Mouse (Mus musculus): ENCODE results near the gene Kctd14. TPM values are rescaled to one million over a fixed set of nuclear protein-coding genes. Genes with fewer than 3 reads are reported as not detected.
A peak's percentile ranks its signal among the peaks of the same experiment; 100 is the strongest.

The Kctd14 gene
- polyA plus RNA-seq, 1 experiment from 2014 or later, result 1.2 TPM

DNA sequence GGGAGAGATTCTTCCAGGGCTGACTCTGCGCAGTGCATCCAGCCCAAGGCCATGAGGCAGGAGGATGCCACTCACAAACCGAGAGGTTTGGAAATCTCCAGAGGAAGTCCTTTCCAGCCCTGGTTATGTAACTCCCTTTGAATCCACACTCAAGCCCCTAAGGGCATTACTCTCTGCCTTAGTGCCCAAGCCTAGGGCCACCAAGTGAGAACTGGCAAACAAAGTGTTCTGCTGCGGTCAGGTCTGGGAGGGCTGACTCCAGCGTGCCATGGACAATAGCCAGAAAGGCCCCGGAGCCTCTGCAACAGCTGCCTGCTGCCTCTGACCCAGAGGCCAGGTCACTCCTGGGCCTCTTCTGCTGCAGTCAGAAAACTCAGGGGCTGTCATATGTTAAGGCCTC, 32.4 kb upstream of the Kctd14 start:
- no peaks in the 10 kb centered on the region; the same call in 1 of the 2 replicates for H3K4me1 ChIP-seq (ENCODE audit: insufficient read depth, low read length)
- ATAC-seq (ENCODE audit: low FRiP score, low TSS enrichment), result no peak
- H3K36me3 ChIP-seq (ENCODE audit: insufficient read depth, low read length), result no peaks in the 10 kb centered on the region
- no peak overlapping the region for H3K4me3 ChIP-seq (ENCODE audit: low read length)
- no peak overlapping the region for H3K4me2 ChIP-seq (replicated peaks; ENCODE audit: low read depth, low read length)
- WGBS, result 75% methylated on average over 5 of the region's 5 CpGs
- H3K27ac ChIP-seq (ENCODE audit: low read length), result no peak overlapping the region
- no peak overlapping the region for H3K9ac ChIP-seq (replicated peaks; ENCODE audit: low read length)
- no peaks in the 10 kb centered on the region for H3K9me3 ChIP-seq (ENCODE audit: low read length)
- H3K27me3 ChIP-seq (ENCODE audit: insufficient read depth, low read length), result no peaks in the 10 kb centered on the region

DNA sequence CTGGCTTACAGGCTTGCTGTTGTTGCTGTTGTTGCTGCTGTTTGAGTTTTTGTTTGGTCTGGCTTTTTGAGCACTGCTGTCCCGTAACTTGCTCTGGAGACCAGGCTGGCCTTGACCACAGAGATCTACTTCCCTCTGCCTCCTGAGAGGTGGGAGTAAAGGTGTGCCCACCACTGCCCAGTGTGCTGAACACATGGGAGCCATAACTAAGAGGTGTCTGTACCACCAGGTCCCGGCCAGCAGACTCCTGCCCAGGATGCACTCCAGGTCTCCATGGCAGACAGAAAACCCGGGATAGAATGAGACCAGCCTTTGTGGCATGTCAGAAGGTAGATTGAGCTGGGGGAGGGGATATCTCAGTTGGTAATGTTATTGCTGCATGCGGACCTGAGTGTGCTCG, 32.0 kb upstream of the Kctd14 start:
- H3K4me3 ChIP-seq (ENCODE audit: low read length), result no peak overlapping the region
- H3K27me3 ChIP-seq (ENCODE audit: insufficient read depth, low read length), result no peaks in the 10 kb centered on the region
- no peaks in the 10 kb centered on the region for H3K36me3 ChIP-seq (ENCODE audit: insufficient read depth, low read length)
- no peak overlapping the region for H3K9ac ChIP-seq (replicated peaks; ENCODE audit: low read length)
- ATAC-seq (ENCODE audit: low FRiP score, low TSS enrichment), result no peak
- H3K4me2 ChIP-seq (replicated peaks; ENCODE audit: low read depth, low read length), result no peak overlapping the region
- 86% methylated on average over 5 of the region's 5 CpGs for WGBS
- H3K9me3 ChIP-seq (ENCODE audit: low read length), result no peaks in the 10 kb centered on the region
- H3K4me1 ChIP-seq (ENCODE audit: insufficient read depth, low read length), result no peaks in the 10 kb centered on the region; the same call in 1 of the 2 replicates
- H3K27ac ChIP-seq (ENCODE audit: low read length), result no peak overlapping the region

DNA sequence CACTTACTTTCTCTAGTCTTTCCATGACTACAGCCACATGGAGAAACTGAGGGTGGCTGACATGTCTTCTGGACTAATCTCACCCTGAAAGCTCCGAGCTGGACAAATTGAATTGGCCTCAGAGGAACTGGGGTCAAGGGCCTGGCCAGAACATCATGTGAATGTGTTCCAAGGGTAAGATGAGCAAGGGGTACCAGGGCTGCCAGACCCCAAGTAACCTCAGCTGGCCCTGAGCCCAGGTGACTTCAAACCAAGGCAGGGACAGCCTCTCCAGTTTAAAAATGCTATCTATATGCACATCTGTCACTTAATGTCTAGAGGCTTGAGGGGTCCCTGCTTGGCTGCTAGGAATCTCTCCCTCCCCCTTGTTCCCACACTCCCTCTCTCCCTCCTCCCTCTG, 30.7 kb upstream of the Kctd14 start:
- H3K27me3 ChIP-seq (ENCODE audit: insufficient read depth, low read length), result no peaks in the 10 kb centered on the region
- WGBS, result 44% methylated on average over 1 of the region's 1 CpGs
- no peaks in the 10 kb centered on the region; the same call in 1 of the 2 replicates for H3K4me1 ChIP-seq (ENCODE audit: insufficient read depth, low read length)
- no peaks in the 10 kb centered on the region for H3K9me3 ChIP-seq (ENCODE audit: low read length)
- no peak overlapping the region for H3K4me2 ChIP-seq (replicated peaks; ENCODE audit: low read depth, low read length)
- no peak overlapping the region for H3K4me3 ChIP-seq (ENCODE audit: low read length)
- H3K36me3 ChIP-seq (ENCODE audit: insufficient read depth, low read length), result no peaks in the 10 kb centered on the region
- ATAC-seq (ENCODE audit: low FRiP score, low TSS enrichment), result no peak
- no peak overlapping the region for H3K9ac ChIP-seq (replicated peaks; ENCODE audit: low read length)
- no peak overlapping the region for H3K27ac ChIP-seq (ENCODE audit: low read length)

DNA sequence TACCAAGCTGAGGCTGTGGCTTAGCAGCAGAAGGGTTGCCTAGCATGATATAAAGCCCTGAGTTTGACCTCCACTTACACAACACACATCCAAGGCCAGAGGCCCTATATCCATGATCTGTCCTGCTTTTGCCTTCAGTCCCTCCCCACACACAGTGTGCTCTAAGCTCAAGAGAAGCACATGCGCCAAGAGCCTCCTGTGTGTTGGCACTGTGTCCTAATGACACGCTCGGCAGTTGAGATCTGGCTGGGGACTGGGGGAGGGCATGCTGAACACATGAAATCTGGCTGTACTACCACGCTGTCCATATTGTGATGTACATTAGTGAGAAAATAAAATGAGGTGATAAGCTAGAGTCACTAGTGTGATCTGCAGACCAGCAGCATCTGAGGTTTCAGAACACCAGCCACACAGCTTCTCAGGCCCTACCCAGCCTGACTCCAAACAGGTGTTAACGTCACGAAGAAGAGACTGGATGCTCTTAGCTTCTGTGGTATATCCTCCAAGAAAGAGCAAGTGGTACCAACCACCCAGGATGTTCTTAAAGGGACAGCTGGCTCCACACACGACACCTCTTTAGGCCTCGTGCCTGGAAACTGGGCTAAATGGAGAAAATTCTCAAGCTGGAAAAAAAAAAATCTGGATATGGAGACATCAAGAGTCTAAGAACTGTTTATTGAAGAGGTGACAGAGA, 30.0 kb upstream of the Kctd14 start:
- Histone ChIP-seq H3K9ac (replicated peaks; ENCODE audit: low read length) (no peak overlapping the region), H3K4me2 (replicated peaks; ENCODE audit: low read depth, low read length) (no peak overlapping the region), H3K36me3 (ENCODE audit: insufficient read depth, low read length) (no peaks in the 10 kb centered on the region), H3K27me3 (ENCODE audit: insufficient read depth, low read length) (no peaks in the 10 kb centered on the region), H3K4me1 (ENCODE audit: insufficient read depth, low read length) (no peaks in the 10 kb centered on the region; the same call in 1 of the 2 replicates), H3K9me3 (ENCODE audit: low read length) (no peaks in the 10 kb centered on the region), H3K4me3 (ENCODE audit: low read length) (no peak overlapping the region), H3K27ac (ENCODE audit: low read length) (no peak overlapping the region)
- no peak for ATAC-seq (ENCODE audit: low FRiP score, low TSS enrichment)
- WGBS, result 72% methylated on average over 8 of the region's 8 CpGs

DNA sequence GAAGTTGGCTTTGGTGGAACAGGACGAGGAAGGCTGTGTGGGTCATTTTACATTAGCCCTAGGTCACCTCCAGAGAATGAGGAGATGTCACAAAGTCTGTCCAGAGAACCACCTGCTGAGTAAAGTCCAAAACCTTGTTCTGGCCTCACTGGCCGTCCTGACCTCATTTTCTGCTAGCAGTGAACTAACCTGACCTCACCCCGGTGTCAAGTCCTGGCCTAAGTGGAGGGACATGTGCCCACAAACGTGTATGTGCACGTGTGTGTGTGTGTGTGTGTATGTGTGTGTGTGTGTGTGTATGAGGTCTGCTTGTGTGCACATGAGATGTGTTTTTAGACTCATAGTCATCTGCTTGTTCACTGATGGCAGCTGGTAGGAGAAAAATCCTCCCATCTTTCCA, 27.4 kb upstream of the Kctd14 start:
- 56% methylated on average over 5 of the region's 5 CpGs for WGBS

DNA sequence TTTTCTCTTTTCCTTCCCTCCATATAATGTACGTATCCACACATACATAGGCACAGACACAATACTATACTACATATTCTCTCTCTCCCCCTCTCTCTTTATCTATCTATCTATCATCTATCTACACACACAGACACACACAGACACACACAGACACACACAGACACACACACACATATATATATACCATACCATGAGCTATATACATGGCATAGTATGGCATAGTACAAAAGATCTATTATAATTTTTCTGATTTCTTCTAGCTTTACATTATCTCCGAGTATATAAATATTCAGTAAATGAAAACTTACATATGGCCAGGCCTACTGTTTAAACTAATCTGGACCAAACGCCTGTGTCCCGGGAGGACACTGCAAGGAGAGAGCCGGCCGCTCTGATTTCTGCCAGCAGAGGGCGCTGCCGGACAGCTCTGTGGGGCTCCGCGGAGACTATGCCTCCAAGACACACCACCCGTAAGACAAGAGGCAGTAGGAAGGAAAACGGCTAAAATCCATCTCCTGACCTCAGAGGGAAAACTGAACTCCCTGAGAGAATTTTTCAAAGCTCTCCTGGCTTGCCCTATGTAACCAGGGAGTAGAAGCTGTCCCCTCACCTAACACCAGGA, 26.4 kb upstream of the Kctd14 start:
- H3K9ac ChIP-seq (replicated peaks; ENCODE audit: low read length), result no peak overlapping the region
- no peaks in the 10 kb centered on the region for H3K9me3 ChIP-seq (ENCODE audit: low read length)

More for the DNA sequence above, 27.4 kb upstream of the Kctd14 start:
- no peak overlapping the region for H3K9ac ChIP-seq (replicated peaks; ENCODE audit: low read length)
- ATAC-seq (ENCODE audit: low FRiP score, low TSS enrichment), result no peak
- no peak overlapping the region for H3K4me3 ChIP-seq (ENCODE audit: low read length)
- no peak overlapping the region for H3K27ac ChIP-seq (ENCODE audit: low read length)
- no peaks in the 10 kb centered on the region for H3K4me1 ChIP-seq (ENCODE audit: insufficient read depth, low read length)
- H3K27me3 ChIP-seq (ENCODE audit: insufficient read depth, low read length), result no peaks in the 10 kb centered on the region
- no peaks in the 10 kb centered on the region for H3K9me3 ChIP-seq (ENCODE audit: low read length)
- no peaks in the 10 kb centered on the region for H3K36me3 ChIP-seq (ENCODE audit: insufficient read depth, low read length)
- no peak overlapping the region for H3K4me2 ChIP-seq (replicated peaks; ENCODE audit: low read depth, low read length)

DNA sequence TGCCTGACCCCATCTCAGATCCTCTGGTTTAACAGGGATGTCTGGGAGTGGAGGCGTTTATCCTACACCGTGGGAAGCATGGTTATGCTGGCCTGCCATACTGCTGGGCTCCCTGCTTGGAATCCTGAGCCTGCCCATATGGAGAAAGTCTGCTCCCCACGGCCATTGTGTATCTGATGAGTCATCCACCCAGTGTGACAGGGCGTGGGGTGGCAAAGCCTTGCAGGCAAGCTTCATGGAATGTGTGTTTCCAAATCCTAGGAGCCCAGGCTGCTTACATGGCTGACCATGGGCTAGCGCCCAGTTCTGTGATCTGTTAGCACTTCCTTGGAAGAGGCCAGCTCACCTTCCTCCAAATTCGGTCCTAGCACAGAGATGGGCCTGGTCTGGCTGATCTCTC, 24.6 kb upstream of the Kctd14 start:
- peaks cover 6% of the 10 kb centered on the region; the same call in 1 of the 2 replicates for H3K4me1 ChIP-seq (ENCODE audit: insufficient read depth, low read length)
- no peak overlapping the region for H3K9ac ChIP-seq (replicated peaks; ENCODE audit: low read length)
- H3K27me3 ChIP-seq (ENCODE audit: insufficient read depth, low read length), result no peaks in the 10 kb centered on the region
- ATAC-seq (ENCODE audit: low FRiP score, low TSS enrichment), result no peak
- no peak overlapping the region for H3K4me2 ChIP-seq (replicated peaks; ENCODE audit: low read depth, low read length)
- no peak overlapping the region for H3K4me3 ChIP-seq (ENCODE audit: low read length)
- H3K36me3 ChIP-seq (ENCODE audit: insufficient read depth, low read length), result no peaks in the 10 kb centered on the region
- WGBS, result 68% methylated on average over 6 of the region's 6 CpGs
- no peak overlapping the region for H3K27ac ChIP-seq (ENCODE audit: low read length)
- no peaks in the 10 kb centered on the region for H3K9me3 ChIP-seq (ENCODE audit: low read length)

More for the DNA sequence above, 26.4 kb upstream of the Kctd14 start:
- H3K4me2 ChIP-seq (replicated peaks; ENCODE audit: low read depth, low read length), result no peak overlapping the region
- no peak overlapping the region for H3K4me3 ChIP-seq (ENCODE audit: low read length)
- no peaks in the 10 kb centered on the region for H3K27me3 ChIP-seq (ENCODE audit: insufficient read depth, low read length)
- H3K4me1 ChIP-seq (ENCODE audit: insufficient read depth, low read length), result peaks cover 2% of the 10 kb centered on the region; the same call in 1 of the 2 replicates
- peak; percentile 84; the same call in 1 of the 2 replicates for ATAC-seq (ENCODE audit: low FRiP score, low TSS enrichment)
- no peaks in the 10 kb centered on the region for H3K36me3 ChIP-seq (ENCODE audit: insufficient read depth, low read length)
- 9% methylated on average over 12 of the region's 12 CpGs for WGBS
- H3K27ac ChIP-seq (ENCODE audit: low read length), result no peak overlapping the region

DNA sequence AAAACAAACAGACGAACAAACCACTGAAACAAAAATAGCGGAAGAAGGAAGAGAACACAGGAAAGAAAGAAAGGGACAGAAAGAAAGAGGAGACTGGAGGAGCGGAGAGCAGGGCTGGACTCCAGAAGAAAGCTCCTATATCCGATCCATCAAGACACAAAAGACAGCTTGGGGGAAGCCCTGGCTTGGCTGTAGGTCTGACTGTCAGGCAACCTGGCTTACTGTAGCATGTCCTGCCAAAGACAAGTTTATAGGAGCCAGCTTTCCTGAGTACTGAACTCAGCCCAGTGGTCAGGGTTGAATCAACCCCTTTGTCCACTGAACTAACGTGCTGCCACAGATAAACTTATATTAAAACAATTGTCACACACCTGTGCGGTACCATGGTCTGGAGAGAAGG, 23.8 kb upstream of the Kctd14 start:
- H3K9me3 ChIP-seq (ENCODE audit: low read length), result no peaks in the 10 kb centered on the region
- WGBS, result 76% methylated on average over 6 of the region's 6 CpGs
- H3K4me3 ChIP-seq (ENCODE audit: low read length), result no peak overlapping the region
- H3K36me3 ChIP-seq (ENCODE audit: insufficient read depth, low read length), result no peaks in the 10 kb centered on the region
- H3K4me1 ChIP-seq (ENCODE audit: insufficient read depth, low read length), result peaks cover 6% of the 10 kb centered on the region; the same call in 1 of the 2 replicates
- no peak for ATAC-seq (ENCODE audit: low FRiP score, low TSS enrichment)
- H3K27me3 ChIP-seq (ENCODE audit: insufficient read depth, low read length), result no peaks in the 10 kb centered on the region
- no peak overlapping the region for H3K27ac ChIP-seq (ENCODE audit: low read length)
- H3K9ac ChIP-seq (replicated peaks; ENCODE audit: low read length), result no peak overlapping the region
- H3K4me2 ChIP-seq (replicated peaks; ENCODE audit: low read depth, low read length), result no peak overlapping the region

DNA sequence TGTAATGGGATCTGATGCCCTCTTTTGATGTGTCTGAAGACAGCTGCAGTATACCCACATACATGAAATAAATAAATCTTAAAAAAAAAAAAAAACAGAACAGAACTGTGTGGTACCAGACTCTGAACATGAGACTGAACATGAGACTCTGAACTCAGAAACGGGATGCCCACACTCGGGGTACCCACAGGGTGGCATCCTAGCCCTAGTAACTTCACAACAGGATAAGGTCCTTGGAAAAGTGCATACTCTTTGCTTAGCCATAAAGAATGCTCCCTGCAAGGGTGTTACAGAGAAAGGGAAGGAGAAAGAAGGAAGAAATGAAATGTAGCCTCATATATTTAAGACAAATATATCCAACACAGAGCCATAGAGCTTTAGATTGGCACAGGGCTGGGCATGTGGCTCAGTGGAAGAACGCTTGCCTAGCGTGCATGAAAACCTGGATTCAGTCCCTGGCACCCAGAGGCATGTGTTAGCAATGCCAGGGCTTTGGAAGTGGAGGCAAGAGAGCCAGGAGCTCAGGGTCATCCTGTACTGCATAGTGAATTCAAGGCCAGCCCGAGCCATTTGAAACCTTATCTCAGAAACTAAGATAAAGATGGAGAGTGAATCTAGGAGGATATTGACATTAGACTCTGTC, 23.2 kb upstream of the Kctd14 start:
- 87% methylated on average over 5 of the region's 5 CpGs for WGBS
- no peaks in the 10 kb centered on the region for H3K36me3 ChIP-seq (ENCODE audit: insufficient read depth, low read length)
- no peaks in the 10 kb centered on the region for H3K27me3 ChIP-seq (ENCODE audit: insufficient read depth, low read length)
- no peak overlapping the region for H3K4me3 ChIP-seq (ENCODE audit: low read length)
- peaks cover 6% of the 10 kb centered on the region; the same call in 1 of the 2 replicates for H3K4me1 ChIP-seq (ENCODE audit: insufficient read depth, low read length)
- H3K27ac ChIP-seq (ENCODE audit: low read length), result no peak overlapping the region
- H3K9ac ChIP-seq (replicated peaks; ENCODE audit: low read length), result no peak overlapping the region
- no peaks in the 10 kb centered on the region for H3K9me3 ChIP-seq (ENCODE audit: low read length)
- no peak overlapping the region for H3K4me2 ChIP-seq (replicated peaks; ENCODE audit: low read depth, low read length)
- no peak for ATAC-seq (ENCODE audit: low FRiP score, low TSS enrichment)

DNA sequence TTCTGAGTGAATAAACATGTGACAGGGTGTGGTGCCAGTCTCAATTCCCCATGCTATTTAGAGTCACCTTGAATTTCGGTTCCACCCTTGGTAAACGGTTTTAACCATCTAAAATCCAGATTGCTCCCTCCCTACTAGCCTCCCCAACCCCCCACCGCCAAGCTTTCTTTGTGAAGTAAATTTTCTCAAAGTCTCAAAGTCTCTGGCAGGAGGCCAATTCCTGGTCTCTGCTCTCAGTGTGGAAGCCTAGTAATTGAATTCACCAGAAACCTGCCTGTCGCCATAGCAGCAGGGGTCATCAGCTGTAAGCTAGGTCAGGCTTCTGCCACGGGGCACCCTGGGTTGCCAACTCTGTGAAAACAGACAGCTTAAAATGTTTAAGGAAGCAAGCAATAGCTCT, 21.4 kb upstream of the Kctd14 start:
- no peak overlapping the region for H3K27ac ChIP-seq (ENCODE audit: low read length)
- peak; percentile 73; the same call in 1 of the 2 replicates for ATAC-seq (ENCODE audit: low FRiP score, low TSS enrichment)
- 2% methylated on average over 5 of the region's 5 CpGs for WGBS

More for the DNA sequence above, 21.4 kb upstream of the Kctd14 start:
- H3K4me3 ChIP-seq (ENCODE audit: low read length), result no peak overlapping the region
- H3K36me3 ChIP-seq (ENCODE audit: insufficient read depth, low read length), result no peaks in the 10 kb centered on the region
- no peak overlapping the region for H3K4me2 ChIP-seq (replicated peaks; ENCODE audit: low read depth, low read length)
- H3K9me3 ChIP-seq (ENCODE audit: low read length), result no peaks in the 10 kb centered on the region
- no peaks in the 10 kb centered on the region for H3K27me3 ChIP-seq (ENCODE audit: insufficient read depth, low read length)
- H3K9ac ChIP-seq (replicated peaks; ENCODE audit: low read length), result no peak overlapping the region
- H3K4me1 ChIP-seq (ENCODE audit: insufficient read depth, low read length), result peaks cover 6% of the 10 kb centered on the region; the same call in 1 of the 2 replicates

All from kidney, embryonic 16.5 days (tissue).